Mouse (Mus musculus): ENCODE measurements at regions not wholly inside any gene's neighbourhood (a gene's known extent, or its start where the extent isn't known, plus 50 kb on each side); places are given as distances from the start of the nearest gene placed in this dataset.

DNA sequence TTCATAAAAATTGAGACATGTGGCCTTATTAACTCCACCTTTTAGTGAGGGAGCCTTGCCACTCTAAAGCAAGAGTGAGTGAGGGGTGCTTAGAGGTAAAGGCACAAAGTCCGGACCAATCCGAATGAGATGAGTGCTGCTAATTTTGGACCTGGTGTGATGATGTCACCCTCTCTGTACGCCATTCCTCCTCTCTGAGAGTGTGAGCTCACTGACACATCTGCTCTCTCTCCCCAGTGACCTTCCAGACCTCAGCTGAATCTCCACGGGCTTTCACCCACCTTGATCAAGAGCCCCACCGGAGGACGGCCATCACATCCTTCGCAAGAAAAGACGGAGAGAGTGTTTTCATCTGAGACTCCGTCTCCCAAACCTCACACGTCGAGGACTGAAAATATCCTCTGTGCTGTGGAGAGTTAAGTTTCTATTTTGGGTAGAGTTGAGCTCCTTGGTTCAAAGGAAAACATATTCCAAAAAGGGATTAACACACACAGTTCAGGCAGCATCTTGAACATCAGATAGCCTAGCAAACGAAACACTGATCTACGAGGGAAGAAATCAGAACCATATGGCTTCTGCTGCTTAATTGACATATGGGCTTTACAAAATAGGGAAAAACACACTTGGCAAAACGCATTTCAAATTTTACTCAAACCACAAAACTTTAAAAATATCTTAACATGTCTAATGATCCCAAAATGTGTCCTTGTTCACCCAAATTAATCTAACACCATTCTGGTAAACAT lies 96.2 kb upstream of the 3110018I06Rik start:
- DNase-seq (ENCODE audit: low spot score in 2 of 2) = no peak

DNA sequence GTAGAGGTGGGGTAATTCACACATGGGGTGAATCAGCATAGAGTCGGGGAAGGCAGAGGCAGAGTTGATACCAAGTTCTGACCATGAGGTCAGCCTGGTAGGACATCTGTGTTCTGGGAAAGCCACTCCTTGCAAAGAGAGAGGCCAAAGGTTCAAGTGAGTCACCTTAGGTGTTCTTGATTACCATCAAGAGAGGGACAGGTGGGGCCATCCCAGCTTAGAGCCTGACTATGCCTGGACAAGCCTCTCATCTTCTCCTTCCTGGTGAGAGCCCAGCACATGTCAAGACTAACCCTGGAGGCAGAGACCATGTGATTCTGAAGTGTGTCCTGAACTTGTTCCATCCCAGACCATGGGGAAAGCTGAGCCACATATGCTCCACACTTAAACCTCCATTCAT lies 94.0 kb upstream of the 3110018I06Rik start:
- DNase-seq (ENCODE audit: low spot score in 2 of 2) = no peak

DNA sequence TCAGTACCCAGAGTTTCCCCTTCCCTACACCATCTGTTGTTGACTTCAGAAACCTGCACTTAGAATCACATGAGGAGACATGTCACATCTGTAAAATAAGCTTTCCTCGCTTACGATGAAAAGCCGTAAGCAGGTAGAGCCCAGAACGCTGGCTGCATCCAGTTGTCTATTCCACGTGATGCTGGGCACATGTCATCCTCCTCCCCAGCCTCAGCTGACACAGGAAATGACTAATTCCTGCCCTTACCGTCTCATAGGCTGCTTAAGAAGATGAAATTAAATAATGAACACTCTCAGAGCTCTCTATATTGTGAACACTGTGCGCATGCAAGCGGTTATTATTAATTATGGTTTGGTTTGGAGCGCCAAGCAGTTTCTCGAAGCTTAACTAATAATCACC lies 83.6 kb upstream of the 3110018I06Rik start:
- DNase-seq (ENCODE audit: low spot score in 2 of 2) = no peak

DNA sequence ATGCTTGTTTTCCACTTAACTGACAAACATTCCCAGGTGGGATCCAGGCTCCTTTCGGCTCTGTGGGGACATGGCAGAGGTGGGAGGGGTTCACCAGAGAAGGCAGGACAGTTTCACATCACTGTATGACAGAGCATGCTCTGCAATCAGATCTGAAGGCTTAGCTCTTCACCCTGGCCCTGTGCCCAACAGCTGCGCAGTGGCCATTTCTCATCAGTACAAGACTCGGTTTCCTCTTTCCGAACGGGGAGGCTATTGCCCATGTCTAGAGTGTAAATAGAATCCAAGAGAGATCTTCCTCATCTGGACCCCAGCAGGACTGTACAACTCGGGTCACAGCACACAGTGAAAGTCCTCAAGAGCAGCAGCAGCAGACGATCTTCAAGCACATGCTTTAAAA lies 64.5 kb upstream of the 3110018I06Rik start:
- no peak for DNase-seq (ENCODE audit: low spot score in 2 of 2)

DNA sequence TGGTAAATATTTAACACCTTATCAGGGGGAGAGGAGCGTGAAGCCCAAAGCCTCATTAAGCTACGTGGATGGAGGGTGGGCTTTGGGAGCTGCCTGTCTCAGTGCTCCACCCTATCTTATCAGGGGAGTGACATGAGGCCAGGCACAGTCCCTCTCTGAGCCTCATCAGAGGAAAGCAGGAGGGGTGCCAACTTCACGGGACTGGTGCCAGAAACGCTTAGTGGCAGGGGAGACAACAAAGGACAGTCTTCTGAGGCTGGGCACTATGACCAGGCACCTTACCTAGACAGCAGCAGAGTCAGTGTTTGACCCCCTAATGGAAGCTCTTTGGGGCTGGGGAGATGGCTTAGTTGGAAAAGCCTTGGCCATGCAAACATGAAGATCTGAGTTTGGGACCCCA lies 49.9 kb upstream of the 3110018I06Rik start:
- no peak for DNase-seq (ENCODE audit: low spot score in 2 of 2)
